Mouse (Mus musculus): Measurements from ENCODE around the gene Lsm4. TPM values are rescaled to one million over a fixed set of nuclear protein-coding genes. Genes with fewer than 3 reads are reported as not detected.

Lsm4 gene
- total RNA-seq, 2 experiments from 2014 or later = 58.2 to 61.8 TPM

DNA sequence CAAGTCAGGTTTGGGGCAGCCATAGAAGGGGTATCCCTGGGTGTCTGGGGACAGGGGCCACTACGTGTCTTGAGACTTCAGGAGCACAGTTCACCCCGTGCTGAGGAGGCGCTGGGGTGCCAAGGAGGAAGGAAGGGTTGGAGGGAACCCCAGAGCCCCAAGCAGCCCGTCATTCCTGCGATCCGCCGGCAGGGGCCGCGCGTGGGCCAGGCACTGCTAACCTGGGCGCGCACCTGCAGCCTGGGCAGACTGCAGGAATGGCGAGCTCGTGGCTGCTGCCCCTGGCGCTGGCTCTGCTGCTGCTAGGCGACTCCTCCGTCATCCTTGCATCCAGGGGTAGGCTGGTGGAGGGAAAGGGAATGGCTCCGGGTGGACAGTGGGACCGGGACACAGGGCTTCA is 45.2 kb downstream of the Lsm4 start, which contains the start of gene Gm3336:
Gm3336 (plus strand) TSS at position 247 of the 400 bp plus-strand sequence.
- peak in 1 of 2 experiments; percentile 42 for DNase-seq (ENCODE audit: low spot score in 2 of 2)
- Histone ChIP-seq H3K27ac (no peak within 1 kb of the TSS), H3K4me3 (no peak within 1 kb of the TSS)
- peak; percentile 97 for TF ChIP-seq CTCF (conservative IDR thresholded peaks at IDR 0.05)

DNA sequence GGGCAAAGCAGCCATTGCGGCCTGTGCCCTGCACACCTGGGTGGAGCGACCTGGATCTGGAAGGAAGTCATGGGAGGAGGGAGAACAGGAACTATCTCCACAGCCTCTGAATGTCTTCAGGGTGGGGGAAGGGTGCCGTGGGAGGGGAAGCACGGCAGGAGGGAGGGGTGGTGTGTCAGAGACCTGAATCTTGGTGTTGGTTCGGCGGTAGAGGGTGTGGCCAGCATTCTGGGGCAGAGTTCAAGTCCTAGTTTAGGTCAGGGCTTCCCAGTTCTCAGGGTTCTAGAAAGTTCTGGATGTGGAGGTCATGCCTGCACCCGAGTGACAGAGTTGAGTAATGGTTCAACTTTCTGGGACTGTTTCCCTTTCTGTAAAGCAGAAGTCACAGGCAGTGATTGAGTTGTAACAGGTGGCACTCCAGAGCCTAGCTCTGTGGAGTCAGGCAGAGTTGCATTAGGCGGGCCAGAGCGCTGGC is 46.8 kb downstream of the Lsm4 start:
- Histone ChIP-seq H3K4me3 (no peak overlapping the region), H3K27ac (no peak overlapping the region)
- no peak for DNase-seq (ENCODE audit: low spot score in 2 of 2)
- TF ChIP-seq CTCF (conservative IDR thresholded peaks at IDR 0.05) = no peak

DNA sequence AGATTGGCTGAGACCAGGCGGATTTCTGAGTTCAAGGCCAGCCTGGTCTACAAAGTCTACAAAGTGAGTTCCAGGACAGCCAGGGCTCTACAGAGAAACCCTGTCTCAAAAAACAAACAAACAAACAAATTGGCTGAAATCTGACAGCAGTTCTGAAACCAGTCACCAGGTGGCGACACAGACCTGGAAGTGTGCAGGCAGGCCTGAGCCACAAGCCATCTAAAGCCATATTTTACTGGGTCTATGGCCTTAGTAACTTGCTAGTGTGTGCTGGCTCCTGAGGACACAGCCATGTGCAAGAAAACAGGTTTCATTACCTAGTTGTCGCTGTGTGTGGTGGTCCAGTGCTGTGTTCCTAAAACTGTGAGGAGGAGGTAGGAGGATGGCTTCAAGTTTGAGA is 47.7 kb downstream of the Lsm4 start:
- Histone ChIP-seq H3K27ac (no peak overlapping the region), H3K4me3 (no peak overlapping the region)
- peak; percentile 72 to 81 for DNase-seq (ENCODE audit: low spot score in 2 of 2)
- peak; percentile 98 for TF ChIP-seq CTCF (conservative IDR thresholded peaks at IDR 0.05)

DNA sequence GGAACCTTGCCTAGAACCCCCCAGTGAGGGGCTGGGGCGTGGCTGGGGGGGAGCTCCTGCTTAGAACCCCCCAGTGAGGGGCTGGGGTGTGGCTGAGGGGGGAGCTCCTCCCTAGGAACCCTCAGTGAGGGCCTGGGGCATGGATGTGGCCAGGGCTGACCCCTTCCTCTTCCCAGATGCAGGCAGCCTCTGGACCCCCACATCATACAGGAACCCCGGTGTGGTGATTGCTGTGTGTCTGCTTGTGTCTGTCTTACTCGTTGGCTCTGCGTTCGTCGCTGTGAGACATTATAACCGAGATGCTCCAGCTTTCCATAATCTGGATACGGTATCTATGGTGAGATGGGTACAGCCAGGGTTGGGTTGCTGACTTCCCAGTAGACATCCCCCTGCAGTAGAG is 48.6 kb downstream of the Lsm4 start:
- DNase-seq (ENCODE audit: low spot score in 2 of 2) = no peak
- H3K27ac ChIP-seq = no peak overlapping the region
- TF ChIP-seq CTCF (conservative IDR thresholded peaks at IDR 0.05) = no peak
- H3K4me3 ChIP-seq = no peak overlapping the region

DNA sequence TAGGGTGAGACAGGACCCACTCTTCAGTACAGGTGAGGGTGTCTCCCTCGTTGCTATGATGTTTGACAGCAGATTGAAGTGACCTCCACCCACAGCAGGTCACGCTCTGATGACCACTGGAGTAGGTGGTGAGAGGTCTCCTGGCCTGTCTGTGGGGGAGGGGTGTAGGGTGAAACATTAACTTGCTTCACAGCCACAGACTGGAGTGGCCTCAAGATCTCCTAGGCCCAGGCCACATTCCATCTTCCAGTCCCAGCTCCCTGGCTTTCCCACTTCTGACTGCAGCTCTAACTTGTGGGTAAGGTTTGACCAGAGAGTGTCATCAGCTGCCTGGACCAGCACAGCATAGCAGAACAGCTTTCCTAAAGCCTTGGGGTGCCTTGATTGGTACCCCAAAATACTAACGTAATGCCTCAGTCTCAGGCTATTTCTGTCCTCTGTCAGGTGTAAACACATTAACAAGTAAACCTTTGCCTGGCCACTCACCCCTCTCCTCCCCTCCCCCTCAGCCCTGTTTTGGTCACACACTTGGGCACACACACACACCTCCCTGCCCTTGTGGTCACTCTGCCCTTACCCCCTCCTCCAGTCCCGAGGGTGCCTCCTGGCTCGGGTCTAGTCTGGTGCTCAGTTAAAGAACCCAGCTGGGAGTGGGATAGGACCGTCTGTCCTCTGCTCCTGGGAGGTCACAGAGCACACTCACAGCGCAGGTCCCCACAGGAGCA is 50.6 kb downstream of the Lsm4 start, which contains the start of gene Pde4c:
Pde4c (plus strand) TSS at position 235 of the 725 bp plus-strand sequence.
- TF ChIP-seq CTCF (conservative IDR thresholded peaks at IDR 0.05) = no peak
- Histone ChIP-seq H3K4me3 (no peak within 1 kb of the TSS), H3K27ac (no peak within 1 kb of the TSS)
- no peak for DNase-seq (ENCODE audit: low spot score in 2 of 2)

DNA sequence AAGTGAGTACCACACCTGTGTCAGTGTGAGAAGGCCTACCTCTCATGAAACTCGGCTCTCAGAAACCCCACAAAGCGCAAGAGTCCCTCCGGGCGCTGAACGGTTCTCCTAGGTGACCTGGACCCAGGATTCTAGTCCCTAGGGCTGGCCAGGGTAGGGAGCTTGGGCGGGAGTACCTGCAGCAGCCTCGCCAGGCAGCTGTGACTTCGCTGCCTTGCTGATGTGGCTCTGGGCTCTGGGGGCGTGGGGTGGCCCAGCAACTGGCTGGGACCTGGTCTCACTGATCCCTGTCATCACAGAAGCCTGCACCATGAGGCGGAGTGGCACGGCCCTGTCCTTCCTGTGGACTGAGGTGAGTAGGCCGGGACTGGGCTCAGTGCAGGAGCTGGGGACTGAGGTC is 51.2 kb downstream of the Lsm4 start:
- TF ChIP-seq CTCF (conservative IDR thresholded peaks at IDR 0.05) = no peak
- no peak for DNase-seq (ENCODE audit: low spot score in 2 of 2)

DNA sequence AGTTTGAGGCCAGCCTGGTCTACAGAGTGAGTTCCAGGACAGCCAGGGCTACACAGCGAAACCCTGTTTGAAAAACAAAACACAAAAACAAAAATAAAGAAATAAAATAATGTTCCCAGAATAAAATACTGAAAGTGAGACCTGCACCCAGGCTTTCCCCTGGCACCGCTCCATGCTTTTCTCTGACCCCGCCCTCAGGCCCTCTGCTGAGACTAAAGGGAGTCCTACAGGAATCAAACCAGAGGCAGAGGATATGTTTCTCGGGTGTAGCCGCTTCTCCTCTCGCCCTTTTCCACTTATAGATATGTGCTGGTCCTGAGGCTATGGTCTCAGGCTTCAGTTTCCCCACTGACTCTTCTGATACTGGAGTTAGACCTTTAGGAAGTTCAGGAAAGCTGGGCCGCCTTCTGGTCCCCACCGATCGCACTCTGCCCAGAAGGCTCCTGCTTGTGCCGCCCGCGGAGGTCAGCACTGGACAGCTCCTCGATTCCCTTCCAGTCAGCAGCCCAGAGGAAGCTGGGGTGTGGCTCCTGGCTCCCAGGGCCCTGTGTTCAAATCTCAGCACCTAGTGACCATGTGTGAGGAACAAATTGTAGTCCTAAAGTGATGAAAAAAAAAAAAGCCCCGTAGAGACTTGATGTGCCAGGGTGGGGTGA is 52.9 kb downstream of the Lsm4 start:
- no peak for DNase-seq (ENCODE audit: low spot score in 2 of 2)
- H3K4me3 ChIP-seq = no peak overlapping the region
- no peak for TF ChIP-seq CTCF (conservative IDR thresholded peaks at IDR 0.05)
- no peak overlapping the region for H3K27ac ChIP-seq

More for the DNA sequence above, 51.2 kb downstream of the Lsm4 start:
- H3K27ac ChIP-seq = no peak overlapping the region
- H3K4me3 ChIP-seq = no peak overlapping the region

DNA sequence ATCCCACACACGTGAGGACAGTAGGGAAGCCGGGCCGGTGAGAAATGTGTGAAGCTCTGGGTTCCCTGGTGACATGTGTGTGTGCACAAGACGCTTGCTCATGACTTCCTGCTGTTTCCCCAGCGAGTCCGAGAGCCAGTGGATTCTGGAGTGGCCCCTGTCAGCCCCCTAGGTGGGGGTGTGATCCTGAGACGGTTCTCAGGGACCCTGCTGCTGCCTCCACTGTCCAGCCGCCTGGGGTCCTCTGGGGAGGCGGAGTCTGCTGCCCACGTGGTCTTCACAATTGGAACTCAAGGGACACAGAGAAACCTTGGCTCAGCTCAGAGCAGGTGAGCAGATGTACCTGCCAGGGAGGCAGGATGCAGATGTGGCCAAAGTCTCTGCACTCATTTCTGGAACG is 53.7 kb downstream of the Lsm4 start:
- Histone ChIP-seq H3K27ac (no peak overlapping the region), H3K4me3 (no peak overlapping the region)
- TF ChIP-seq CTCF (conservative IDR thresholded peaks at IDR 0.05) = no peak
- no peak for DNase-seq (ENCODE audit: low spot score in 2 of 2)

Other genes with a start within 250 kb of the Lsm4 start
- gene Crtc1, start 233.7 kb upstream of the Lsm4 start, total RNA-seq (2021) = 100 to 1,000 TPM; 191 to 208 TPM
- 10 to 100 TPM; 56.8 to 60.2 TPM for gene Klhl26, start 196.3 kb upstream of the Lsm4 start, total RNA-seq (2021)
- gene Tmem59l, start 185.9 kb upstream of the Lsm4 start, total RNA-seq (2021) = 100 to 1,000 TPM; 321 to 339 TPM
- gene Crlf1, start 180.1 kb upstream of the Lsm4 start, total RNA-seq (2021) = 10 to 100 TPM; 44.5 to 47.1 TPM
- 10 to 100 TPM; 93.9 to 98.1 TPM for gene Rex1bd, start 166.5 kb upstream of the Lsm4 start, total RNA-seq (2021)
- 1,000 to 10,000 TPM in 1 of 2 experiments, 100 to 1,000 TPM in 1; 970 to 1,000 TPM for gene Uba52, start 162.4 kb upstream of the Lsm4 start, total RNA-seq (2021)
- gene Fkbp8, start 145.5 kb upstream of the Lsm4 start, total RNA-seq (2021) = 100 to 1,000 TPM; 447 to 453 TPM
- gene Kxd1, start 145.3 kb upstream of the Lsm4 start, total RNA-seq (2021) = 10 to 100 TPM; 37.2 to 40.7 TPM
- 10 to 100 TPM; 20.5 to 24.4 TPM for gene Ell, start 133.8 kb upstream of the Lsm4 start, total RNA-seq (2021)
- gene Isyna1, start 78.9 kb upstream of the Lsm4 start, total RNA-seq (2021) = 10 to 100 TPM; 41.4 to 46.4 TPM
- gene Ssbp4, start 64.4 kb upstream of the Lsm4 start, total RNA-seq (2021) = 100 to 1,000 TPM; 274 to 297 TPM
- gene Lrrc25, start 57.1 kb upstream of the Lsm4 start, total RNA-seq (2021) = under 1 TPM; 0.54 to 0.97 TPM
- gene Gdf15, start 40.8 kb upstream of the Lsm4 start, total RNA-seq (2021) = under 1 TPM in 1 of 2 experiments, not detected in 1; 0.25 TPM
- 10 to 100 TPM; 25.4 to 29.1 TPM for gene Pgpep1, start 12.9 kb upstream of the Lsm4 start, total RNA-seq (2021)
- 100 to 1,000 TPM; 165 to 181 TPM for gene Jund, start 25.7 kb downstream of the Lsm4 start, total RNA-seq (2021)
- under 1 TPM; 0.07 to 0.08 TPM for gene Iqcn, start 30.2 kb downstream of the Lsm4 start, total RNA-seq (2021)
- not detected for gene Gm3336, start 45.3 kb downstream of the Lsm4 start, total RNA-seq (2021)
- gene Pde4c, start 50.5 kb downstream of the Lsm4 start, total RNA-seq (2021) = 1 to 10 TPM; 1.4 to 1.5 TPM
- 100 to 1,000 TPM; 775 to 798 TPM for gene Rab3a, start 81.4 kb downstream of the Lsm4 start, total RNA-seq (2021)
- 10 to 100 TPM; 36.5 to 42.7 TPM for gene Mpv17l2, start 87.7 kb downstream of the Lsm4 start, total RNA-seq (2021)
- 100 to 1,000 TPM; 160 to 169 TPM for gene Pik3r2, start 103.5 kb downstream of the Lsm4 start, total RNA-seq (2021)
- 100 to 1,000 TPM; 468 to 473 TPM for gene Mast3, start 131.8 kb downstream of the Lsm4 start, total RNA-seq (2021)
- 1 to 10 TPM in 1 of 2 experiments, under 1 TPM in 1; 0.61 to 1.1 TPM for gene Il12rb1, start 135.2 kb downstream of the Lsm4 start, total RNA-seq (2021)
- 10 to 100 TPM; 13.8 to 20.9 TPM for gene Arrdc2, start 166.5 kb downstream of the Lsm4 start, total RNA-seq (2021)
- 10 to 100 TPM; 17.4 to 18.3 TPM for gene Kcnn1, start 190.0 kb downstream of the Lsm4 start, total RNA-seq (2021)
- gene Ccdc124, start 200.7 kb downstream of the Lsm4 start, total RNA-seq (2021) = 10 to 100 TPM; 82.2 to 88.9 TPM
- 1 to 10 TPM; 5.9 to 8.0 TPM for gene Slc5a5, start 219.5 kb downstream of the Lsm4 start, total RNA-seq (2021)
- gene Rpl18a, start 224.2 kb downstream of the Lsm4 start, total RNA-seq (2021) = 100 to 1,000 TPM; 698 to 704 TPM
- gene Map1s, start 232.7 kb downstream of the Lsm4 start, total RNA-seq (2021) = 10 to 100 TPM; 97.0 to 98.1 TPM